Mouse (Mus musculus) hindbrain, embryonic 13.5 days (tissue): ENCODE data around the gene E130309D02Rik. TPM values are rescaled to one million over a fixed set of nuclear protein-coding genes. Genes with fewer than 3 reads are reported as not detected.
A peak's percentile ranks its signal among the peaks of the same experiment; 100 is the strongest.

ENCODE experiments used
- ATAC-seq: fragments of 200-750 bp; cut with Nextera tagmentation; 2 replicates; pipeline ENCODE4 v1.8.0; 2017; ENCODE audit warnings: moderate TSS enrichment; ENCODE audit not compliant: low FRiP score
- H3K27ac ChIP-seq: fragments of 300-500 bp; sonication (generic); 2 replicates; pipeline ENCODE4 v1.5.1; 2015; ENCODE audit warnings: inconsistent platforms, mild to moderate bottlenecking, moderate library complexity
- H3K27me3 ChIP-seq: fragments of 300-500 bp; sonication (generic); 2 replicates; pipeline ENCODE4 v1.6.1; 2015; ENCODE audit warnings: mild to moderate bottlenecking, inconsistent platforms
- H3K36me3 ChIP-seq: fragments of 300-500 bp; sonication (generic); 2 replicates; pipeline ENCODE4 v1.6.1; 2015; ENCODE audit warnings: mild to moderate bottlenecking, inconsistent platforms
- H3K4me1 ChIP-seq: fragments of 300-500 bp; sonication (generic); replicated peaks from 2 replicates; pipeline ENCODE4 v1.6.1; 2015; ENCODE audit warnings: inconsistent platforms
- H3K4me2 ChIP-seq: fragments of 300-500 bp; sonication (generic); 2 replicates; pipeline ENCODE4 v1.6.1; 2015; ENCODE audit warnings: inconsistent platforms, mild to moderate bottlenecking, moderate library complexity
- H3K4me3 ChIP-seq: fragments of 300-500 bp; sonication (generic); 2 replicates; pipeline ENCODE4 v1.5.1; 2015; ENCODE audit warnings: mild to moderate bottlenecking, inconsistent platforms
- H3K9ac ChIP-seq: fragments of 300-500 bp; sonication (generic); 2 replicates; pipeline ENCODE4 v1.6.1; 2015; ENCODE audit warnings: mild to moderate bottlenecking, inconsistent platforms
- H3K9me3 ChIP-seq: fragments of 300-500 bp; sonication (generic); 2 replicates; pipeline ENCODE4 v1.6.1; 2016; ENCODE audit warnings: inconsistent platforms
- WGBS: fragments of 180-500 bp; shearing (Covaris S2); methylation state at CpG from one replicate; pipeline ENCODE4 v1.1.7; 2015; 5-methylcytosine and 5-hydroxymethylcytosine counted together
- polyA plus RNA-seq: library from polyadenylated mRNA; unstranded; fragments of >200 nt; fragmentation: Nextera tagmentation; extraction: Ambion mirVana; gene quantifications from 2 replicates; pipeline ENCODE4 v1.2.1, GENCODE M21; 2015

Gene E130309D02Rik
- polyA plus RNA-seq, 1 experiment from 2014 or later = 36.2 TPM

GRCm38 (mm10) chr5:143255131-143255519 is 60.0 kb downstream of the E130309D02Rik start:
- WGBS = 24% methylated on average over 24 of the region's 24 CpGs
- Histone ChIP-seq H3K9me3 (no peaks in the 10 kb centered on the region), H3K36me3 (peaks cover 93% of the 10 kb centered on the region), H3K9ac (peak overlapping the region; percentile 60), H3K4me1 (peaks cover 25% of the 10 kb centered on the region), H3K27ac (no peak overlapping the region), H3K4me2 (no peak overlapping the region), H3K4me3 (no peak overlapping the region), H3K27me3 (peaks cover 86% of the 10 kb centered on the region)
- ATAC-seq = no peak

DNA sequence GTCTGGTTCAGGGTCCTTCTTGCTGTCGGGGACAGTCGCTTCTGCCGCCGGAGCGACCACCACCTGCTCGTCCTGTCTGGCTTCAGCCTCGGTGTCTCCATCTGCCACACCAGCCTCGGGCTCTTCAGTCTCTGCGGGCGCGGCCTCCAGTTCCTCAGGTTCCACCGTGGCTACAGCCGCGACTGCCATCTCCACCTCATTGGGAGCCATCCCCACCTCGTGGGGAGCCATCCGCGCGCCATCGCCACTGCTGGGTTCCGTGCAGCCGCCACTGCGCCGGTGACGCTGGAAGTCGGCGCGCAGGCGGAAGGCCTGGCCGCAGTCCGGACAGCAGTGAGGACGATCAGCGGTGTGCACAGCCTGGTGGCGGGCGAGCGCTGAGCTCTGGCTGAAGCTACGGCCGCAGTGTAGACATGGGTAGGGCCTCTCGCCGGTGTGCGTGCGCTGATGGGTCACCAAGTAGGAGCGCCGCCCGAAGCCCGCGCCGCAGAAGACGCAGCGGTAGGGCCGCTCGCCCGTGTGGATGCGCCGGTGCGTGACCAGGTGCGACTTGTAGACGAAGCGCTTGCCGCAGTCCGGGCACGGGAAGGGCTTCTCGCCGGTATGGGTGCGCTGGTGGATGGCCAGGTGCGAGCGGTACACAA is 60.6 kb downstream of the E130309D02Rik start:
- peak overlapping the region; percentile 32; the same call in 1 of the 2 replicates for H3K4me3 ChIP-seq
- WGBS = 9% methylated on average over 66 of the region's 66 CpGs
- peak overlapping the region; percentile 60 for H3K9ac ChIP-seq
- H3K4me1 ChIP-seq = peaks cover 25% of the 10 kb centered on the region
- no peak; the same call in 1 of the 2 replicates for ATAC-seq
- no peak overlapping the region for H3K27ac ChIP-seq
- peaks cover 82% of the 10 kb centered on the region for H3K27me3 ChIP-seq
- peaks cover 93% of the 10 kb centered on the region for H3K36me3 ChIP-seq
- no peaks in the 10 kb centered on the region for H3K9me3 ChIP-seq
- peak overlapping the region; percentile 53; the same call in 1 of the 2 replicates for H3K4me2 ChIP-seq

- 0 out of 2 replicates have a peak, but pooled peaks have one; percentile 11 for ATAC-seq
- peak overlapping the region; percentile 32 for H3K4me3 ChIP-seq
- peaks cover 77% of the 10 kb centered on the region for H3K27me3 ChIP-seq
- H3K4me2 ChIP-seq = peak overlapping the region; percentile 53
- WGBS = 4% methylated on average over 74 of the region's 81 CpGs
- no peaks in the 10 kb centered on the region for H3K9me3 ChIP-seq
- no peak overlapping the region for H3K27ac ChIP-seq
- peaks cover 25% of the 10 kb centered on the region for H3K4me1 ChIP-seq
- H3K36me3 ChIP-seq = peaks cover 93% of the 10 kb centered on the region
- H3K9ac ChIP-seq = peak overlapping the region; percentile 60
Observed at GRCm38 (mm10) chr5:143253881-143254486, 61.2 kb downstream of the E130309D02Rik start.

- no peak for ATAC-seq
- H3K4me1 ChIP-seq = peaks cover 25% of the 10 kb centered on the region
- peak overlapping the region; percentile 60 for H3K9ac ChIP-seq
- no peaks in the 10 kb centered on the region for H3K9me3 ChIP-seq
- H3K36me3 ChIP-seq = peaks cover 93% of the 10 kb centered on the region
- WGBS = 4% methylated on average over 99 of the region's 103 CpGs
- H3K27me3 ChIP-seq = peaks cover 71% of the 10 kb centered on the region
- peak overlapping the region; percentile 32 for H3K4me3 ChIP-seq
- H3K27ac ChIP-seq = no peak overlapping the region
- H3K4me2 ChIP-seq = peak overlapping the region; percentile 53
Observed at GRCm38 (mm10) chr5:143253186-143253880, 61.8 kb downstream of the E130309D02Rik start.

GRCm38 (mm10) chr5:143252791-143253185 is 62.4 kb downstream of the E130309D02Rik start:
- H3K9me3 ChIP-seq = no peaks in the 10 kb centered on the region
- peak overlapping the region; percentile 32 for H3K4me3 ChIP-seq
- peaks cover 93% of the 10 kb centered on the region for H3K36me3 ChIP-seq
- ATAC-seq = no peak
- H3K4me1 ChIP-seq = peaks cover 25% of the 10 kb centered on the region
- 30% methylated on average over 18 of the region's 18 CpGs for WGBS
- no peak overlapping the region for H3K27ac ChIP-seq
- no peak overlapping the region for H3K9ac ChIP-seq
- no peak overlapping the region; the same call in 1 of the 2 replicates for H3K4me2 ChIP-seq
- H3K27me3 ChIP-seq = peaks cover 66% of the 10 kb centered on the region

- Histone ChIP-seq H3K9me3 (no peaks in the 10 kb centered on the region), H3K9ac (no peak overlapping the region), H3K27ac (no peak overlapping the region), H3K4me1 (peaks cover 25% of the 10 kb centered on the region), H3K4me2 (no peak overlapping the region), H3K4me3 (no peak overlapping the region), H3K36me3 (peaks cover 92% of the 10 kb centered on the region), H3K27me3 (peaks cover 58% of the 10 kb centered on the region)
- WGBS = 47% methylated on average over 6 of the region's 6 CpGs
- ATAC-seq = no peak
Observed at GRCm38 (mm10) chr5:143252039-143252438, 63.1 kb downstream of the E130309D02Rik start.

Other genes with a start within 250 kb of the E130309D02Rik start
- gene Rnf216, start 202.4 kb downstream of the E130309D02Rik start, polyA plus RNA-seq = 34.0 and 38.3 TPM in 2 replicates
- 0.08 TPM in 1 of 2 replicates, not detected in the other for gene Olfr718-ps1, start 167.8 kb downstream of the E130309D02Rik start, polyA plus RNA-seq
- gene Rbak, start 134.6 kb downstream of the E130309D02Rik start, polyA plus RNA-seq = 12.7 and 14.6 TPM in 2 replicates
- not detected in 2 replicates for gene Spdye4b, start 134.3 kb downstream of the E130309D02Rik start, polyA plus RNA-seq
- not detected in 2 replicates for gene Spdye4a, start 88.5 kb downstream of the E130309D02Rik start, polyA plus RNA-seq
- gene Zfp12, start 80.2 kb downstream of the E130309D02Rik start, polyA plus RNA-seq = 22.8 and 23.4 TPM in 2 replicates
- gene Zfp316, start 45.3 kb downstream of the E130309D02Rik start, polyA plus RNA-seq = 9.0 and 9.4 TPM in 2 replicates
- 0.18 TPM in 1 of 2 replicates, not detected in the other for gene Zfp853, start 21.7 kb downstream of the E130309D02Rik start, polyA plus RNA-seq
- gene Zdhhc4, start 13.9 kb upstream of the E130309D02Rik start, polyA plus RNA-seq = 75.4 and 82.7 TPM in 2 replicates
- gene Grid2ip, start 42.0 kb upstream of the E130309D02Rik start, polyA plus RNA-seq = 0.45 and 0.47 TPM in 2 replicates
- gene Kdelr2, start 88.5 kb upstream of the E130309D02Rik start, polyA plus RNA-seq = 150 TPM in 2 replicates
- gene Daglb, start 149.2 kb upstream of the E130309D02Rik start, polyA plus RNA-seq = 18.2 and 18.3 TPM in 2 replicates
- 390 and 391 TPM in 2 replicates for gene Rac1, start 212.7 kb upstream of the E130309D02Rik start, polyA plus RNA-seq